Mouse (Mus musculus) left cerebral cortex, adult 2 months (tissue): ENCODE data around the gene Daam1. TPM values are rescaled to one million over a fixed set of nuclear protein-coding genes. Genes with fewer than 3 reads are reported as not detected.

Experiments
- DNase-seq, 2 experiments: peaks; one replicate each; pipeline ENCODE4 v3.0.0; 2021 to 2022; ENCODE audit warnings: low spot score in 2 of 2, mixed read lengths in 1 of 2; ENCODE audit errors: extremely low spot score in 1 of 2
- H3K27ac ChIP-seq: fragments of 200-600 bp; 2 replicates; pipeline ENCODE4 v1.8.1; 2022
- H3K4me3 ChIP-seq: fragments of 200-600 bp; 2 replicates; pipeline ENCODE4 v1.8.1; 2022
- CTCF ChIP-seq: fragments of 200-600 bp; IDR thresholded peaks from 2 replicates; pipeline ENCODE4 v1.8.1; 2022; ENCODE audit warnings: antibody characterized with exemption, mild to moderate bottlenecking, moderate library complexity
- intact Hi-C: fragments of 180-260 bp; cut with DNase I; formaldehyde crosslinking; loops from one replicate; pipeline ENCODE4 v1.15.1; 2025
- long read RNA-seq, 2 experiments: library from polyadenylated mRNA; stranded (forward); transcript quantifications; one replicate each; pipeline ENCODE4 v2.0.0; 2021; ENCODE audit warnings: borderline mapping rate in 2 of 2
- total RNA-seq, 2 experiments: library from RNA; stranded (reverse); gene quantifications; 2 replicates each; pipeline ENCODE4 v1.2.3; 2021

Gene Daam1
- total RNA-seq = 10 to 100 TPM; 48.0 to 55.0 TPM
- long read RNA-seq, experiment 1, full-length matches to known transcripts = 15 of 30 reads
- long read RNA-seq, experiment 1, partial matches to known transcripts = 4 of 30 reads
- long read RNA-seq, experiment 1, other reads (novel, unspliced or antisense) = 11 of 30 reads
- long read RNA-seq, experiment 2, full-length matches to known transcripts = 9 of 15 reads
- long read RNA-seq, experiment 2, partial matches to known transcripts = 4 of 15 reads
- long read RNA-seq, experiment 2, other reads (novel, unspliced or antisense) = 2 of 15 reads

GRCm38 (mm10) chr12:71830607-71831257, at the start of gene Daam1:
TSS of gene Daam1 (plus strand) at chr12:71831078.
- peak; percentile 91 to 93 for DNase-seq
- Histone ChIP-seq H3K27ac (peak within 1 kb of the TSS; percentile 95), H3K4me3 (peak within 1 kb of the TSS; percentile 98)
- TF ChIP-seq CTCF = peak; percentile 21
- intact Hi-C loops = loop anchor here (5.0 kb wide), 4 partner anchors 37 to 152 kb away; no protein-coding TSS in a partner anchor

GRCm38 (mm10) chr12:71781220-71781619, 49.7 kb upstream of the Daam1 start:
- H3K27ac ChIP-seq = no peak overlapping the region
- intact Hi-C loops = no loop called here
- DNase-seq = no peak
- no peak overlapping the region for H3K4me3 ChIP-seq
- TF ChIP-seq CTCF = no peak

GRCm38 (mm10) chr12:71783970-71784369, 46.9 kb upstream of the Daam1 start:
- no peak overlapping the region for H3K4me3 ChIP-seq
- TF ChIP-seq CTCF = no peak
- no peak overlapping the region for H3K27ac ChIP-seq
- DNase-seq = no peak
- intact Hi-C loops = no loop called here

- Histone ChIP-seq H3K27ac (no peak overlapping the region), H3K4me3 (no peak overlapping the region)
- intact Hi-C loops = no loop called here
- no peak for TF ChIP-seq CTCF
- no peak for DNase-seq
Measured at GRCm38 (mm10) chr12:71784666-71785255, 46.1 kb upstream of the Daam1 start.

- H3K27ac ChIP-seq = no peak overlapping the region
- intact Hi-C loops = no loop called here
- H3K4me3 ChIP-seq = no peak overlapping the region
- no peak for TF ChIP-seq CTCF
- no peak for DNase-seq
Measured at GRCm38 (mm10) chr12:71786521-71786920, 44.4 kb upstream of the Daam1 start.

- intact Hi-C loops = no loop called here
- Histone ChIP-seq H3K4me3 (no peak overlapping the region), H3K27ac (no peak overlapping the region)
- no peak for DNase-seq
- no peak for TF ChIP-seq CTCF
Measured at GRCm38 (mm10) chr12:71788791-71789190, 42.1 kb upstream of the Daam1 start.

GRCm38 (mm10) chr12:71790581-71790980, 40.3 kb upstream of the Daam1 start:
- H3K27ac ChIP-seq = no peak overlapping the region
- intact Hi-C loops = no loop called here
- DNase-seq = no peak
- no peak for TF ChIP-seq CTCF
- H3K4me3 ChIP-seq = no peak overlapping the region

GRCm38 (mm10) chr12:71793114-71793513, 37.8 kb upstream of the Daam1 start:
- no peak for TF ChIP-seq CTCF
- intact Hi-C loops = no loop called here
- Histone ChIP-seq H3K4me3 (no peak overlapping the region), H3K27ac (no peak overlapping the region)
- DNase-seq = no peak

- no peak for TF ChIP-seq CTCF
- Histone ChIP-seq H3K27ac (no peak overlapping the region), H3K4me3 (no peak overlapping the region)
- intact Hi-C loops = no loop called here
- no peak for DNase-seq
Measured at GRCm38 (mm10) chr12:71795626-71796025, 35.3 kb upstream of the Daam1 start.

- intact Hi-C loops = no loop called here
- peak in 1 of 2 experiments; percentile 11 for DNase-seq
- TF ChIP-seq CTCF = no peak
- H3K4me3 ChIP-seq = no peak overlapping the region
- no peak overlapping the region for H3K27ac ChIP-seq
Measured at GRCm38 (mm10) chr12:71796517-71796916, 34.4 kb upstream of the Daam1 start.

GRCm38 (mm10) chr12:71807306-71807705, 23.6 kb upstream of the Daam1 start:
- intact Hi-C loops = no loop called here
- no peak for TF ChIP-seq CTCF
- Histone ChIP-seq H3K4me3 (no peak overlapping the region), H3K27ac (peak overlapping the region; percentile 44; the same call in 1 of the 2 replicates)
- no peak for DNase-seq

GRCm38 (mm10) chr12:71808631-71809030, 22.2 kb upstream of the Daam1 start:
- Histone ChIP-seq H3K4me3 (no peak overlapping the region), H3K27ac (peak overlapping the region; percentile 19; the same call in 1 of the 2 replicates)
- no peak for TF ChIP-seq CTCF
- no peak for DNase-seq
- intact Hi-C loops = no loop called here
